Mouse (Mus musculus) retina, embryonic 14.5 days (tissue): Measurements from ENCODE around the gene Vmn1r131.
"Not testable (repeated sequence)": the region's sequence is repeated elsewhere in the genome, so short reads cannot be mapped to it uniquely, and the experiment has no call there.

Experiments used
- DNase-seq: peaks from one replicate; pipeline ENCODE4 v3.0.0-alpha.2; 2015; ENCODE audit warnings: low spot score

Vmn1r131 gene

DNA sequence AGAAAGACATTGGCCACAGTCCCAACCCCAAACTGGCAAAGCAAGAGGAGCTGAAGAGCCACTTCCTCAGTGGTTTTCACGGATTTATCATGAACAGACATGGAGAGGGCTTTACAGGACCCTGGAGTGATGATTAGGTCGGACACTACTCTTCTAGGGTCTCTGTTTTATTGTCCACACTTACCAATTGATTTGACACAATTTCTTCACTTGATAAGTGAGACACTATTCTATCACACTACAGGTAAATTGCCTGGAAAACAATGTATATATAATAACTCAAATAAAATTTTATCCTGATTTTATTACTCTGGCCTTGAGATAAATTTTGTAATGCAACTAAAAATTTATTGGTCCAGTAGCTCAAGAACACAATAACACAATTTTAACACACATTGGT, at the start of gene Vmn1r131:
TSS of gene Vmn1r131 (minus strand) at position 101 of the 400 bp plus-strand sequence.
- DNase-seq, result not testable (repeated sequence)

DNA sequence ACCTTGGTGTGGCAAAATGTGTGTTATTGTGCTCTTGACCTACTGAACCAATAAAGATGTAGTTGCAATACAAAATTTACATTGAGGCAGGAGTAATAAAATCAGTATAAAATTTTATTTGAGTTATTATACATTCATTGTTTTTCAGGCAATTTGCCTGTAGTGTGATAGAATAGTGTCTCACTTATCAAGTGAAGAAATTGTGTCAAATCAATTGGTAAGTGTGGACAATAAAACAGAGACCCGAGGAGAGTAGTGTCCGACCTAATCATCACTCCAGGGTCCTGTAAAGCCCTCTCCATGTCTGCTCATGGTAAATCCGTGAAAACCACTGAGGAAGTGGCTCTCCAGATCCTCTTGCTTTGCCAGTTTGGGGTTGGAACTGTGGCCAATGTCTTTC, 34.4 kb downstream of the Vmn1r131 start, which contains the start of gene Vmn1r130:
TSS of gene Vmn1r130 (plus strand) at position 301 of the 400 bp plus-strand sequence.
- DNase-seq, result not testable (repeated sequence)
